In the genomic region with DNA sequence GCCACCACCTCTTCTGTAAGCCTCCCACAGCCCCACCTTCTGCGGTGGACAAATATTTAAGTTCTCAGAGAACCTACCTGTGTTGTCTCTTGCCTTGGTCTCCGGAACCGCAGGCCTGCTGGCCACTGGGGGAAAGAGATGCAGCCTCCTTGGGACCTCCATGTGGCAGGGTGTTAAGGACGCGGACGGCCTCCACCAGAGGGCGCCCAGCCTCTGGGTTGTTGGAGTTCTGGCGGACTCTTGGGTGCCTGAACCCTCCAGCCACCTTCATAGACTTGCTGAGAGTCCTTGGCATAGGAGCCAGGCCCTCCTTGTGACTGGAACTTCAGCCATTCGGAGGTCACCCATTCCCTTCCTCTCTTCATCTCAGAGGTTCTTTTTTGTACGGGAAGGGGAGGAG, we compare ENCODE assay signal across 8 mouse cellular contexts. TPM values are rescaled to one million over a fixed set of nuclear protein-coding genes. Genes with fewer than 3 reads are reported as not detected.
A peak's percentile ranks its signal among the peaks of the same experiment; 100 is the strongest.
DNase-seq lines count a peak whose midpoint lies in the region; ATAC-seq and TF ChIP-seq lines count a peak whose summit lies in the region.

No protein-coding gene starts in this region.

- TF ChIP-seq CTCF in layer of hippocampus, adult 2 months (conservative IDR thresholded peaks at IDR 0.05), result peak; percentile 89
- peak; percentile 75 for TF ChIP-seq CTCF in bone marrow macrophage, adult 2 months (IDR thresholded peaks at IDR 0.05; ENCODE audit: low read depth, low read length)
- peak; percentile 89 for TF ChIP-seq CTCF in hindbrain, postnatal 0 days (IDR thresholded peaks at IDR 0.05; ENCODE audit: low read depth)

- TF ChIP-seq POLR2A in bone marrow macrophage, adult 2 months (IDR thresholded peaks at IDR 0.05; ENCODE audit: borderline replicate concordance, low read depth, low read length), result no peak
- no peak for TF ChIP-seq POLR2A in limb, embryonic 14.5 days (IDR thresholded peaks at IDR 0.05; ENCODE audit: borderline replicate concordance, extremely low read depth, insufficient read depth, insufficient read length)

- DNase-seq in layer of hippocampus, adult 2 months (ENCODE audit: low spot score in 2 of 2), result peak in 1 of 2 experiments; percentile 80
- no peak for DNase-seq in layer of hippocampus, postnatal 36 days
- DNase-seq in hindbrain, postnatal 0 days (ENCODE audit: low spot score), result peak; percentile 78
- peak; percentile 67 for DNase-seq in limb, embryonic 14.5 days (ENCODE audit: low spot score)
- DNase-seq in naive thymus-derived CD4-positive, alpha-beta T cell, adult 2 months (ENCODE audit: low read depth), result peak; percentile 86
- DNase-seq in testis, postnatal 10 days (ENCODE audit: low spot score), result peak; percentile 92

- no peaks in the 10 kb centered on the region for H3K27me3 ChIP-seq in forebrain, embryonic 12.5 days
- H3K27me3 ChIP-seq in hindbrain, postnatal 0 days (ENCODE audit: insufficient read depth, low read length), result no peaks in the 10 kb centered on the region
- no peaks in the 10 kb centered on the region for H3K27me3 ChIP-seq in limb, embryonic 14.5 days (ENCODE audit: control insufficient read depth, insufficient read depth, low read length)

- H3K4me2 ChIP-seq in forebrain, embryonic 12.5 days, result no peak overlapping the region
- no peak overlapping the region for H3K4me2 ChIP-seq in hindbrain, postnatal 0 days (ENCODE audit: low read depth, low read length)
- H3K4me2 ChIP-seq in limb, embryonic 14.5 days (replicated peaks; ENCODE audit: low read depth, low read length, severe bottlenecking), result no peak overlapping the region

- H3K36me3 ChIP-seq in forebrain, embryonic 12.5 days (replicated peaks), result 0 out of 2 replicates have a peak, but pooled peaks cover under 1% of the 10 kb centered on the region
- no peaks in the 10 kb centered on the region; the same call in 1 of the 2 replicates for H3K36me3 ChIP-seq in hindbrain, postnatal 0 days (ENCODE audit: insufficient read depth, low read length)
- H3K36me3 ChIP-seq in limb, embryonic 14.5 days (ENCODE audit: control insufficient read depth, insufficient read depth, low read length), result 0 out of 2 replicates have a peak, but pooled peaks cover 4% of the 10 kb centered on the region

- H3K4me1 ChIP-seq in bone marrow macrophage, adult 2 months (ENCODE audit: control insufficient read depth, insufficient read depth, low read length), result no peaks in the 10 kb centered on the region
- peaks cover 12% of the 10 kb centered on the region; the same call in 1 of the 2 replicates for H3K4me1 ChIP-seq in forebrain, embryonic 12.5 days
- no peaks in the 10 kb centered on the region for H3K4me1 ChIP-seq in hindbrain, postnatal 0 days (ENCODE audit: insufficient read depth, low read length)
- no peaks in the 10 kb centered on the region for H3K4me1 ChIP-seq in limb, embryonic 14.5 days (ENCODE audit: control insufficient read depth, insufficient read depth, low read length)

- WGBS in forebrain, embryonic 12.5 days, result 18% methylated on average over 10 of the region's 10 CpGs
- WGBS in hindbrain, postnatal 0 days, result 22% methylated on average over 10 of the region's 10 CpGs
- 18% methylated on average over 10 of the region's 10 CpGs for WGBS in limb, embryonic 14.5 days

- no peak overlapping the region for H3K27ac ChIP-seq in layer of hippocampus, adult 2 months
- H3K27ac ChIP-seq in bone marrow macrophage, adult 2 months (ENCODE audit: insufficient read depth, low read depth, low read length), result no peak overlapping the region
- H3K27ac ChIP-seq in forebrain, embryonic 12.5 days, result no peak overlapping the region
- H3K27ac ChIP-seq in hindbrain, postnatal 0 days, result no peak overlapping the region
- no peak overlapping the region for H3K27ac ChIP-seq in limb, embryonic 14.5 days (replicated peaks; ENCODE audit: low read depth, low read length)

- no peak overlapping the region for H3K9ac ChIP-seq in forebrain, embryonic 12.5 days
- no peak overlapping the region for H3K9ac ChIP-seq in hindbrain, postnatal 0 days (replicated peaks; ENCODE audit: low read length)
- no peak overlapping the region for H3K9ac ChIP-seq in limb, embryonic 14.5 days (ENCODE audit: low read depth, low read length, severe bottlenecking)

- H3K9me3 ChIP-seq in forebrain, embryonic 12.5 days, result no peaks in the 10 kb centered on the region
- no peaks in the 10 kb centered on the region for H3K9me3 ChIP-seq in hindbrain, postnatal 0 days (ENCODE audit: low read length)
- H3K9me3 ChIP-seq in limb, embryonic 14.5 days (ENCODE audit: control insufficient read depth, low read length), result no peaks in the 10 kb centered on the region

- ATAC-seq in forebrain, embryonic 12.5 days (ENCODE audit: low FRiP score), result 0 out of 2 replicates have a peak, but pooled peaks have one; percentile 30
- ATAC-seq in hindbrain, postnatal 0 days, result peak; percentile 45; the same call in 1 of the 2 replicates
- ATAC-seq in limb, embryonic 14.5 days (ENCODE audit: low FRiP score, low read depth), result peak; percentile 42; the same call in 1 of the 2 replicates

- H3K4me3 ChIP-seq in layer of hippocampus, adult 2 months, result no peak overlapping the region
- H3K4me3 ChIP-seq in bone marrow macrophage, adult 2 months (ENCODE audit: insufficient read depth, low read length), result no peak overlapping the region
- no peak overlapping the region for H3K4me3 ChIP-seq in forebrain, embryonic 12.5 days (replicated peaks)
- no peak overlapping the region for H3K4me3 ChIP-seq in hindbrain, postnatal 0 days (ENCODE audit: low read length)
- H3K4me3 ChIP-seq in limb, embryonic 14.5 days (replicated peaks; ENCODE audit: low read length), result no peak overlapping the region

RNA-seq across cellular contexts. Expression of a gene that starts 15.2 kb away (rescaled TPM):
- 10 to 100 TPM; 43.3 to 46.3 TPM for total RNA-seq in layer of hippocampus, adult 2 months (2021)
- total RNA-seq in layer of hippocampus, postnatal 36 days (2021), result 10 to 100 TPM; 43.0 to 48.0 TPM
- polyA plus RNA-seq in bone marrow macrophage, adult 2 months (2012; ENCODE audit: insufficient read depth, insufficient read length, missing spikeins), result 1.8 and 2.7 TPM in 2 replicates
- polyA plus RNA-seq in forebrain, embryonic 12.5 days (2016; fragmentation: Nextera tagmentation; extraction: Ambion mirVana), result 1.9 and 2.8 TPM in 2 replicates
- 43.5 and 44.4 TPM in 2 replicates for total RNA-seq in hindbrain, postnatal 0 days (2014; rRNA removed)
- 36.6 and 36.8 TPM in 2 replicates for polyA plus RNA-seq in hindbrain, postnatal 0 days (2015; fragmentation: Nextera tagmentation; extraction: Ambion mirVana)
- polyA plus RNA-seq in limb, embryonic 14.5 days (2012; rRNA removed), result 5.8 and 6.6 TPM in 2 replicates
- 3.9 and 4.9 TPM in 2 replicates for polyA plus RNA-seq in limb, embryonic 14.5 days (2014; fragmentation: Nextera tagmentation; extraction: Ambion mirVana)

RNA-seq across cellular contexts. Expression of a gene that starts 24.7 kb away (rescaled TPM):
- total RNA-seq in layer of hippocampus, adult 2 months (2021), result 10 to 100 TPM; 31.2 to 39.4 TPM
- total RNA-seq in layer of hippocampus, postnatal 36 days (2021), result 10 to 100 TPM; 31.4 to 36.2 TPM
- 27.3 and 28.2 TPM in 2 replicates for polyA plus RNA-seq in bone marrow macrophage, adult 2 months (2012; ENCODE audit: insufficient read depth, insufficient read length, missing spikeins)
- polyA plus RNA-seq in forebrain, embryonic 12.5 days (2016; fragmentation: Nextera tagmentation; extraction: Ambion mirVana), result 13.1 and 13.6 TPM in 2 replicates
- total RNA-seq in hindbrain, postnatal 0 days (2014; rRNA removed), result 4.8 TPM in 2 replicates
- polyA plus RNA-seq in hindbrain, postnatal 0 days (2015; fragmentation: Nextera tagmentation; extraction: Ambion mirVana), result 7.1 and 7.2 TPM in 2 replicates
- 15.0 and 17.5 TPM in 2 replicates for polyA plus RNA-seq in limb, embryonic 14.5 days (2012; rRNA removed)
- 11.7 and 13.2 TPM in 2 replicates for polyA plus RNA-seq in limb, embryonic 14.5 days (2014; fragmentation: Nextera tagmentation; extraction: Ambion mirVana)

RNA-seq across cellular contexts. Expression of a gene that starts 49.0 kb away (rescaled TPM):
- 10 to 100 TPM; 17.8 to 19.6 TPM for total RNA-seq in layer of hippocampus, adult 2 months (2021)
- 10 to 100 TPM; 16.3 to 19.9 TPM for total RNA-seq in layer of hippocampus, postnatal 36 days (2021)
- polyA plus RNA-seq in bone marrow macrophage, adult 2 months (2012; ENCODE audit: insufficient read depth, insufficient read length, missing spikeins), result 4.3 and 6.8 TPM in 2 replicates
- polyA plus RNA-seq in forebrain, embryonic 12.5 days (2016; fragmentation: Nextera tagmentation; extraction: Ambion mirVana), result 9.0 and 9.7 TPM in 2 replicates
- 15.3 and 29.3 TPM in 2 replicates for total RNA-seq in hindbrain, postnatal 0 days (2014; rRNA removed)
- 17.7 and 19.6 TPM in 2 replicates for polyA plus RNA-seq in hindbrain, postnatal 0 days (2015; fragmentation: Nextera tagmentation; extraction: Ambion mirVana)
- polyA plus RNA-seq in limb, embryonic 14.5 days (2012; rRNA removed), result 21.0 and 21.8 TPM in 2 replicates
- polyA plus RNA-seq in limb, embryonic 14.5 days (2014; fragmentation: Nextera tagmentation; extraction: Ambion mirVana), result 13.8 and 14.8 TPM in 2 replicates

RNA-seq across cellular contexts. Expression of a gene that starts 52.0 kb away (rescaled TPM):
- 10 to 100 TPM; 27.8 to 30.4 TPM for total RNA-seq in layer of hippocampus, adult 2 months (2021)
- 10 to 100 TPM; 28.2 to 30.8 TPM for total RNA-seq in layer of hippocampus, postnatal 36 days (2021)
- polyA plus RNA-seq in bone marrow macrophage, adult 2 months (2012; ENCODE audit: insufficient read depth, insufficient read length, missing spikeins), result 31.0 and 31.4 TPM in 2 replicates
- 66.5 and 71.6 TPM in 2 replicates for polyA plus RNA-seq in forebrain, embryonic 12.5 days (2016; fragmentation: Nextera tagmentation; extraction: Ambion mirVana)
- 28.5 and 30.8 TPM in 2 replicates for total RNA-seq in hindbrain, postnatal 0 days (2014; rRNA removed)
- polyA plus RNA-seq in hindbrain, postnatal 0 days (2015; fragmentation: Nextera tagmentation; extraction: Ambion mirVana), result 86.1 and 87.2 TPM in 2 replicates
- polyA plus RNA-seq in limb, embryonic 14.5 days (2012; rRNA removed), result 44.0 and 47.0 TPM in 2 replicates
- 61.1 and 65.1 TPM in 2 replicates for polyA plus RNA-seq in limb, embryonic 14.5 days (2014; fragmentation: Nextera tagmentation; extraction: Ambion mirVana)

Comparison
In these comparisons a context has a peak if more than half of its experiments do, and no peak if none do; other contexts are left out.
1. DNase-seq: peak in hindbrain, postnatal 0 days (single experiment), limb, embryonic 14.5 days (single experiment), naive thymus-derived CD4-positive, alpha-beta T cell, adult 2 months (single experiment) and testis, postnatal 10 days (single experiment); none in layer of hippocampus, postnatal 36 days (0 of 2).
2. Peak in every context shown above with its lines, with median percentiles within 50 percentile points of each other: CTCF ChIP-seq and ATAC-seq.